Mouse (Mus musculus) cerebellum, adult 2 months (tissue): Measurements from ENCODE around the gene Gcgr. TPM values are rescaled to one million over a fixed set of nuclear protein-coding genes. Genes with fewer than 3 reads are reported as not detected.
"Not testable (repeated sequence)": the region's sequence is repeated elsewhere in the genome, so short reads cannot be mapped to it uniquely, and the experiment has no call there.

ENCODE experiments used
- DNase-seq, 2 experiments: peaks; one replicate each; pipeline ENCODE4 v3.0.0; 2021
- H3K27ac ChIP-seq: fragments of 200-500 bp; 2 replicates; pipeline ENCODE4 v1.5.1; 2012; ENCODE audit warnings: low read length, control low read depth, inconsistent platforms; ENCODE audit not compliant: insufficient read depth
- H3K27me3 ChIP-seq: fragments of 200-500 bp; 2 replicates; pipeline ENCODE4 v1.6.1; 2012; ENCODE audit warnings: inconsistent platforms, mild to moderate bottlenecking, low read length, moderate library complexity; ENCODE audit not compliant: control insufficient read depth, insufficient read depth
- H3K4me1 ChIP-seq: fragments of 200-500 bp; 2 replicates; pipeline ENCODE4 v1.6.1; 2011; ENCODE audit warnings: low read length; ENCODE audit not compliant: control insufficient read depth, insufficient read depth
- H3K4me3 ChIP-seq: fragments of 200-500 bp; replicated peaks from 2 replicates; pipeline ENCODE3; 2011; ENCODE audit warnings: mild to moderate bottlenecking, low read depth, low read length, control low read depth; ENCODE audit not compliant: insufficient read depth
- CTCF ChIP-seq: fragments of 200-500 bp; IDR thresholded peaks from 2 replicates; pipeline ENCODE4 v1.5.1; 2011; ENCODE audit warnings: low read depth, mild to moderate bottlenecking, control low read depth, low read length, moderate library complexity, borderline replicate concordance; ENCODE audit not compliant: insufficient read depth
- POLR2A ChIP-seq: fragments of 200-500 bp; IDR thresholded peaks from 2 replicates; pipeline ENCODE4 v1.6.1; 2011; ENCODE audit warnings: low read length, control low read depth, borderline replicate concordance; ENCODE audit not compliant: insufficient read depth
- WGBS: fragments of 180-500 bp; shearing (Covaris S2); methylation state at CpG from one replicate; pipeline ENCODE4 v1.1.7; 2018; 5-methylcytosine and 5-hydroxymethylcytosine counted together
- polyA plus RNA-seq: library from polyadenylated mRNA; depleted of rRNA; stranded (reverse); fragments of >200 nt; gene quantifications from 2 replicates; pipeline ENCODE4 v1.2.3, GENCODE M21; 2012

Gene Gcgr
- polyA plus RNA-seq, 1 experiment = 2.1 TPM

- H3K4me3 ChIP-seq = peak overlapping the region; percentile 73
- H3K4me1 ChIP-seq = peaks cover 13% of the 10 kb centered on the region
- peak; percentile 82 for TF ChIP-seq CTCF
- TF ChIP-seq POLR2A = no peak
- peak; percentile 69 to 83 for DNase-seq
- no peaks in the 10 kb centered on the region for H3K27me3 ChIP-seq
- 54% methylated on average over 15 of the region's 15 CpGs for WGBS
- 0 out of 2 replicates have a peak overlapping the region, but pooled peaks have one; percentile 46 for H3K27ac ChIP-seq
Measured at GRCm38 (mm10) chr11:120579316-120580107, 49.0 kb downstream of the Gcgr start.

- WGBS = 18% methylated on average over 7 of the region's 7 CpGs
- peak; percentile 30 to 41 for DNase-seq
- no peaks in the 10 kb centered on the region for H3K27me3 ChIP-seq
Measured at GRCm38 (mm10) chr11:120580190-120580589, 49.7 kb downstream of the Gcgr start.

GRCm38 (mm10) chr11:120580871-120581331 lies 50.4 kb downstream of the Gcgr start:
- Histone ChIP-seq H3K4me1 (peaks cover 13% of the 10 kb centered on the region), H3K4me3 (peak overlapping the region; percentile 73), H3K27me3 (no peaks in the 10 kb centered on the region), H3K27ac (peak overlapping the region; percentile 46; the same call in 1 of the 2 replicates)
- WGBS = under 1% methylated on average over 33 of the region's 44 CpGs
- peak; percentile 52 to 55 for DNase-seq
- TF ChIP-seq CTCF (no peak), POLR2A (no peak)

More at GRCm38 (mm10) chr11:120580190-120580589, 49.7 kb downstream of the Gcgr start:
- peak overlapping the region; percentile 73 for H3K4me3 ChIP-seq
- TF ChIP-seq CTCF = no peak
- no peak for TF ChIP-seq POLR2A
- peak overlapping the region; percentile 46; the same call in 1 of the 2 replicates for H3K27ac ChIP-seq
- peaks cover 13% of the 10 kb centered on the region for H3K4me1 ChIP-seq

GRCm38 (mm10) chr11:120581490-120582267 lies 51.2 kb downstream of the Gcgr start, which contains the start of gene Arhgdia:
Gene Arhgdia (minus strand): TSS chr11:120581624.
- Histone ChIP-seq H3K4me1 (peaks cover 13% of the 10 kb centered on the region), H3K4me3 (peak within 1 kb of the TSS; percentile 73), H3K27me3 (no peaks in the 10 kb centered on the region), H3K27ac (peak within 1 kb of the TSS; percentile 88)
- peak; percentile 89 to 91 for DNase-seq
- WGBS = 3% methylated on average over 73 of the region's 75 CpGs
- TF ChIP-seq CTCF (peak; percentile 28; the same call in 1 of the 2 replicates), POLR2A (peak; percentile 86)

GRCm38 (mm10) chr11:120582268-120582981 lies 51.9 kb downstream of the Gcgr start:
- H3K4me3 ChIP-seq = peak overlapping the region; percentile 73
- peak overlapping the region; percentile 88 for H3K27ac ChIP-seq
- TF ChIP-seq CTCF (peak; percentile 37; the same call in 1 of the 2 replicates), POLR2A (no peak)
- peak in 1 of 2 experiments; percentile 31 for DNase-seq
- WGBS = 65% methylated on average over 8 of the region's 8 CpGs
- H3K4me1 ChIP-seq = peaks cover 13% of the 10 kb centered on the region
- H3K27me3 ChIP-seq = no peaks in the 10 kb centered on the region

- H3K4me1 ChIP-seq = peaks cover 13% of the 10 kb centered on the region
- not testable (repeated sequence) for H3K27me3 ChIP-seq, DNase-seq, H3K4me3 ChIP-seq, H3K27ac ChIP-seq
- 91% methylated on average over 2 of the region's 2 CpGs for WGBS
Measured at GRCm38 (mm10) chr11:120582982-120583293, 52.4 kb downstream of the Gcgr start.

GRCm38 (mm10) chr11:120583937-120584336 lies 53.4 kb downstream of the Gcgr start:
- H3K4me1 ChIP-seq = peaks cover 13% of the 10 kb centered on the region
- H3K27me3 ChIP-seq = no peaks in the 10 kb centered on the region
- DNase-seq = no peak
- WGBS = 94% methylated on average over 1 of the region's 1 CpGs
- no peak for TF ChIP-seq CTCF
- no peak for TF ChIP-seq POLR2A
- no peak overlapping the region for H3K4me3 ChIP-seq
- H3K27ac ChIP-seq = no peak overlapping the region
